Mouse (Mus musculus): ENCODE results near the gene Elovl5. TPM values are rescaled to one million over a fixed set of nuclear protein-coding genes. Genes with fewer than 3 reads are reported as not detected.
A peak's percentile ranks its signal among the peaks of the same experiment; 100 is the strongest.

The Elovl5 gene
- polyA plus RNA-seq (2012; fragmentation: generic; extraction: Trizol), result 45.1 TPM

GRCm38 (mm10) chr9:77917074-77917621 lies at the start of gene Elovl5:
Gene Elovl5, plus strand, starts transcription at chr9:77917364.
- H3K36me3 ChIP-seq (ENCODE audit: control insufficient read depth, insufficient read depth), result peaks cover 1% of the 10 kb centered on the region
- peak within 1 kb of the TSS; percentile 83 for H3K4me2 ChIP-seq (ENCODE audit: low read depth)
- peak within 1 kb of the TSS; percentile 77 for H3ac ChIP-seq (ENCODE audit: control insufficient read depth, insufficient read length)
- peaks cover 48% of the 10 kb centered on the region for H3K79me2 ChIP-seq (ENCODE audit: control insufficient read depth, insufficient read depth)
- peak within 1 kb of the TSS; percentile 56 for H3K4me3 ChIP-seq
- TF ChIP-seq E2F4 (IDR thresholded peaks at IDR 0.05; ENCODE audit: insufficient read depth) (no peak), POLR2A (IDR thresholded peaks at IDR 0.05; ENCODE audit: insufficient read length, low read depth) (peak; percentile 85), SRF (IDR thresholded peaks at IDR 0.05; ENCODE audit: control insufficient read depth, insufficient read length, low read depth) (peak; percentile 76), POLR2AphosphoS2 (IDR thresholded peaks at IDR 0.05; ENCODE audit: insufficient read length, low read depth) (peak; percentile 62), USF1 (IDR thresholded peaks at IDR 0.05; ENCODE audit: low read depth) (peak; percentile 80), TCF3 (IDR thresholded peaks at IDR 0.05; ENCODE audit: insufficient read length, low read depth) (no peak)
- no peaks in the 10 kb centered on the region for H3K27me3 ChIP-seq (ENCODE audit: control insufficient read depth, insufficient read depth, insufficient read length)

- no peak overlapping the region for H3ac ChIP-seq (ENCODE audit: control insufficient read depth, insufficient read length)
- TF ChIP-seq POLR2AphosphoS2 (IDR thresholded peaks at IDR 0.05; ENCODE audit: insufficient read length, low read depth), result no peak
- TF ChIP-seq CEBPB (IDR thresholded peaks at IDR 0.05; ENCODE audit: insufficient read depth, poor library complexity, severe bottlenecking), result 0 out of 2 replicates have a peak, but pooled peaks have one; percentile 32
- no peaks in the 10 kb centered on the region for H3K79me2 ChIP-seq (ENCODE audit: control insufficient read depth, insufficient read depth)
- H3K4me2 ChIP-seq (ENCODE audit: low read depth), result no peak overlapping the region
- no peak overlapping the region for H3K4me3 ChIP-seq
- no peaks in the 10 kb centered on the region for H3K27me3 ChIP-seq (ENCODE audit: control insufficient read depth, insufficient read depth, insufficient read length)
- no peaks in the 10 kb centered on the region for H3K36me3 ChIP-seq (ENCODE audit: control insufficient read depth, insufficient read depth)
Observed at GRCm38 (mm10) chr9:77891501-77891900, 25.7 kb upstream of the Elovl5 start.

- Histone ChIP-seq H3K4me2 (ENCODE audit: low read depth) (no peak overlapping the region), H3ac (ENCODE audit: control insufficient read depth, insufficient read length) (no peak overlapping the region), H3K36me3 (ENCODE audit: control insufficient read depth, insufficient read depth) (no peaks in the 10 kb centered on the region), H3K4me3 (no peak overlapping the region), H3K79me2 (ENCODE audit: control insufficient read depth, insufficient read depth) (no peaks in the 10 kb centered on the region), H3K27me3 (ENCODE audit: control insufficient read depth, insufficient read depth, insufficient read length) (no peaks in the 10 kb centered on the region)
- no peak for TF ChIP-seq POLR2A (IDR thresholded peaks at IDR 0.05; ENCODE audit: insufficient read length, low read depth)
- TF ChIP-seq MYOG (IDR thresholded peaks at IDR 0.05; ENCODE audit: control insufficient read depth in 1 of 3, insufficient read depth in 1 of 3, insufficient read length in 2 of 3, low read depth in 2 of 3), result no peak
- no peak for TF ChIP-seq SRF (IDR thresholded peaks at IDR 0.05; ENCODE audit: control insufficient read depth, insufficient read length, low read depth)
- TF ChIP-seq MYOD1 (IDR thresholded peaks at IDR 0.05; ENCODE audit: control insufficient read depth in 1 of 3, insufficient read length in 2 of 3, low read depth in 2 of 3), result no peak
- TF ChIP-seq REST (IDR thresholded peaks at IDR 0.05; ENCODE audit: insufficient read depth, insufficient read length), result no peak
- no peak for TF ChIP-seq CEBPB (IDR thresholded peaks at IDR 0.05; ENCODE audit: insufficient read depth, poor library complexity, severe bottlenecking)
- TF ChIP-seq TCF12 (IDR thresholded peaks at IDR 0.05; ENCODE audit: insufficient read depth, poor library complexity, severe bottlenecking), result no peak
- TF ChIP-seq TCF3 (IDR thresholded peaks at IDR 0.05; ENCODE audit: insufficient read length, low read depth), result no peak
- no peak for TF ChIP-seq E2F4 (IDR thresholded peaks at IDR 0.05; ENCODE audit: insufficient read depth)
- TF ChIP-seq USF1 (IDR thresholded peaks at IDR 0.05; ENCODE audit: low read depth), result no peak
- no peak for TF ChIP-seq POLR2AphosphoS2 (IDR thresholded peaks at IDR 0.05; ENCODE audit: insufficient read length, low read depth)
- no peak for TF ChIP-seq MAX (IDR thresholded peaks at IDR 0.05; ENCODE audit: low read depth)
Observed at GRCm38 (mm10) chr9:77898551-77898950, 18.6 kb upstream of the Elovl5 start.

GRCm38 (mm10) chr9:77904133-77904532 lies 13.0 kb upstream of the Elovl5 start:
- H3K27me3 ChIP-seq (ENCODE audit: control insufficient read depth, insufficient read depth, insufficient read length), result no peaks in the 10 kb centered on the region
- no peak overlapping the region for H3K4me2 ChIP-seq (ENCODE audit: low read depth)
- H3K36me3 ChIP-seq (ENCODE audit: control insufficient read depth, insufficient read depth), result no peaks in the 10 kb centered on the region
- H3K4me3 ChIP-seq, result no peak overlapping the region
- no peaks in the 10 kb centered on the region for H3K79me2 ChIP-seq (ENCODE audit: control insufficient read depth, insufficient read depth)
- H3ac ChIP-seq (ENCODE audit: control insufficient read depth, insufficient read length), result no peak overlapping the region
- TF ChIP-seq MYOD1 (IDR thresholded peaks at IDR 0.05; ENCODE audit: control insufficient read depth in 1 of 3, insufficient read length in 2 of 3, low read depth in 2 of 3) (no peak), REST (IDR thresholded peaks at IDR 0.05; ENCODE audit: insufficient read depth, insufficient read length) (no peak), CEBPB (IDR thresholded peaks at IDR 0.05; ENCODE audit: insufficient read depth, poor library complexity, severe bottlenecking) (no peak), MAX (IDR thresholded peaks at IDR 0.05; ENCODE audit: low read depth) (no peak), USF1 (IDR thresholded peaks at IDR 0.05; ENCODE audit: low read depth) (no peak), TCF3 (IDR thresholded peaks at IDR 0.05; ENCODE audit: insufficient read length, low read depth) (no peak), SRF (IDR thresholded peaks at IDR 0.05; ENCODE audit: control insufficient read depth, insufficient read length, low read depth) (no peak), E2F4 (IDR thresholded peaks at IDR 0.05; ENCODE audit: insufficient read depth) (no peak), POLR2AphosphoS2 (IDR thresholded peaks at IDR 0.05; ENCODE audit: insufficient read length, low read depth) (no peak), POLR2A (IDR thresholded peaks at IDR 0.05; ENCODE audit: insufficient read length, low read depth) (no peak), MYOG (IDR thresholded peaks at IDR 0.05; ENCODE audit: control insufficient read depth in 1 of 3, insufficient read depth in 1 of 3, insufficient read length in 2 of 3, low read depth in 2 of 3) (no peak), TCF12 (IDR thresholded peaks at IDR 0.05; ENCODE audit: insufficient read depth, poor library complexity, severe bottlenecking) (no peak)

GRCm38 (mm10) chr9:77909572-77910269 lies 7.4 kb upstream of the Elovl5 start:
- Histone ChIP-seq H3K79me2 (ENCODE audit: control insufficient read depth, insufficient read depth) (peaks cover 16% of the 10 kb centered on the region), H3K36me3 (ENCODE audit: control insufficient read depth, insufficient read depth) (no peaks in the 10 kb centered on the region), H3ac (ENCODE audit: control insufficient read depth, insufficient read length) (peak overlapping the region; percentile 91), H3K27me3 (ENCODE audit: control insufficient read depth, insufficient read depth, insufficient read length) (no peaks in the 10 kb centered on the region), H3K4me2 (ENCODE audit: low read depth) (peak overlapping the region; percentile 86), H3K4me3 (peak overlapping the region; percentile 47)
- TF ChIP-seq MYOG (IDR thresholded peaks at IDR 0.05; ENCODE audit: control insufficient read depth in 1 of 3, insufficient read depth in 1 of 3, insufficient read length in 2 of 3, low read depth in 2 of 3) (no peak), POLR2A (IDR thresholded peaks at IDR 0.05; ENCODE audit: insufficient read length, low read depth) (no peak), MAX (IDR thresholded peaks at IDR 0.05; ENCODE audit: low read depth) (no peak), POLR2AphosphoS2 (IDR thresholded peaks at IDR 0.05; ENCODE audit: insufficient read length, low read depth) (no peak), SRF (IDR thresholded peaks at IDR 0.05; ENCODE audit: control insufficient read depth, insufficient read length, low read depth) (no peak), TCF12 (IDR thresholded peaks at IDR 0.05; ENCODE audit: insufficient read depth, poor library complexity, severe bottlenecking) (no peak), REST (IDR thresholded peaks at IDR 0.05; ENCODE audit: insufficient read depth, insufficient read length) (no peak), CEBPB (IDR thresholded peaks at IDR 0.05; ENCODE audit: insufficient read depth, poor library complexity, severe bottlenecking) (no peak), MYOD1 (IDR thresholded peaks at IDR 0.05; ENCODE audit: control insufficient read depth in 1 of 3, insufficient read length in 2 of 3, low read depth in 2 of 3) (no peak), TCF3 (IDR thresholded peaks at IDR 0.05; ENCODE audit: insufficient read length, low read depth) (no peak), E2F4 (IDR thresholded peaks at IDR 0.05; ENCODE audit: insufficient read depth) (no peak), USF1 (IDR thresholded peaks at IDR 0.05; ENCODE audit: low read depth) (no peak)

All from myocyte (in vitro differentiated cells).